Mouse (Mus musculus) hindbrain, embryonic 16.5 days (tissue): ENCODE measurements at regions not wholly inside any gene's neighbourhood (a gene's known extent, or its start where the extent isn't known, plus 50 kb on each side); places are given as distances from the start of the nearest gene placed in this dataset.

Experiments
- ATAC-seq: fragments of 200-750 bp; cut with Nextera tagmentation; 2 replicates; pipeline ENCODE4 v1.8.0; 2017; ENCODE audit warnings: moderate TSS enrichment, moderate library complexity
- H3K27ac ChIP-seq: fragments of 300-500 bp; sonication (generic); 2 replicates; pipeline ENCODE4 v1.5.1; 2014; ENCODE audit warnings: low read depth, mild to moderate bottlenecking, control low read depth, low read length, moderate library complexity
- H3K27me3 ChIP-seq: fragments of 300-500 bp; sonication (generic); replicated peaks from 2 replicates; pipeline ENCODE4 v1.6.1; 2014; ENCODE audit warnings: low read length; ENCODE audit not compliant: control insufficient read depth, insufficient read depth
- H3K36me3 ChIP-seq: fragments of 300-500 bp; sonication (generic); 2 replicates; pipeline ENCODE4 v1.6.1; 2014; ENCODE audit warnings: mild to moderate bottlenecking, low read length, moderate library complexity, mixed read lengths; ENCODE audit not compliant: control insufficient read depth, insufficient read depth
- H3K4me1 ChIP-seq: fragments of 300-500 bp; sonication (generic); 2 replicates; pipeline ENCODE4 v1.6.1; 2014; ENCODE audit warnings: low read depth, low read length; ENCODE audit not compliant: control insufficient read depth, insufficient read depth
- H3K4me2 ChIP-seq: fragments of 300-500 bp; sonication (generic); 2 replicates; pipeline ENCODE4 v1.6.1; 2014; ENCODE audit warnings: mild to moderate bottlenecking, low read length, control low read depth, moderate library complexity
- H3K4me3 ChIP-seq: fragments of 300-500 bp; sonication (generic); 2 replicates; pipeline ENCODE4 v1.5.1; 2014; ENCODE audit warnings: mild to moderate bottlenecking, low read length, control low read depth, moderate library complexity
- H3K9ac ChIP-seq: fragments of 300-500 bp; sonication (generic); 2 replicates; pipeline ENCODE4 v1.6.1; 2014; ENCODE audit warnings: low read depth, mild to moderate bottlenecking, control low read depth, low read length, moderate library complexity
- H3K9me3 ChIP-seq: fragments of 300-500 bp; sonication (generic); 2 replicates; pipeline ENCODE4 v1.6.1; 2014; ENCODE audit warnings: mild to moderate bottlenecking, low read length, moderate library complexity; ENCODE audit not compliant: control insufficient read depth
- WGBS: fragments of 180-500 bp; shearing (Covaris S2); extraction: QIAGEN DNeasy Blood & Tissue Kit; methylation state at CpG from one replicate; pipeline ENCODE4 v1.1.7; 2014; 5-methylcytosine and 5-hydroxymethylcytosine counted together

GRCm38 (mm10) chr4:131075326-131075932, 131.2 kb downstream of the Matn1 start:
- Histone ChIP-seq H3K36me3 (no peaks in the 10 kb centered on the region), H3K27ac (no peak overlapping the region), H3K4me1 (peaks cover 4% of the 10 kb centered on the region; the same call in 1 of the 2 replicates), H3K4me2 (no peak overlapping the region), H3K27me3 (no peaks in the 10 kb centered on the region; the same call in 1 of the 2 replicates), H3K9ac (no peak overlapping the region), H3K9me3 (0 out of 2 replicates have a peak, but pooled peaks cover 2% of the 10 kb centered on the region), H3K4me3 (no peak overlapping the region)
- peak; percentile 58; the same call in 1 of the 2 replicates for ATAC-seq
- WGBS: 39% methylated on average over 8 of the region's 8 CpGs

- ATAC-seq: no peak
- Histone ChIP-seq H3K4me2 (no peak overlapping the region), H3K27me3 (no peaks in the 10 kb centered on the region; the same call in 1 of the 2 replicates), H3K4me1 (peaks cover 7% of the 10 kb centered on the region; the same call in 1 of the 2 replicates), H3K4me3 (no peak overlapping the region), H3K9ac (no peak overlapping the region), H3K36me3 (no peaks in the 10 kb centered on the region), H3K27ac (no peak overlapping the region), H3K9me3 (0 out of 2 replicates have a peak, but pooled peaks cover 2% of the 10 kb centered on the region)
- WGBS: 49% methylated on average over 3 of the region's 3 CpGs
Observed at GRCm38 (mm10) chr4:131076628-131077027, 132.4 kb downstream of the Matn1 start.

- 0 out of 2 replicates have a peak overlapping the region, but pooled peaks have one; percentile 14 for H3K27ac ChIP-seq
- H3K4me1 ChIP-seq: peaks cover 7% of the 10 kb centered on the region; the same call in 1 of the 2 replicates
- no peak for ATAC-seq
- no peak overlapping the region for H3K4me3 ChIP-seq
- no peaks in the 10 kb centered on the region for H3K36me3 ChIP-seq
- no peak overlapping the region for H3K4me2 ChIP-seq
- H3K9ac ChIP-seq: no peak overlapping the region
- WGBS: 6% methylated on average over 1 of the region's 1 CpGs
- 0 out of 2 replicates have a peak, but pooled peaks cover 2% of the 10 kb centered on the region for H3K9me3 ChIP-seq
- H3K27me3 ChIP-seq: no peaks in the 10 kb centered on the region; the same call in 1 of the 2 replicates
Observed at GRCm38 (mm10) chr4:131080113-131080512, 135.9 kb downstream of the Matn1 start.

GRCm38 (mm10) chr4:131083405-131083804, 139.2 kb downstream of the Matn1 start:
- no peak overlapping the region for H3K27ac ChIP-seq

GRCm38 (mm10) chr4:131097421-131097820, 153.2 kb downstream of the Matn1 start:
- Histone ChIP-seq H3K4me3 (no peak overlapping the region), H3K36me3 (no peaks in the 10 kb centered on the region), H3K9me3 (no peaks in the 10 kb centered on the region), H3K4me1 (no peaks in the 10 kb centered on the region), H3K4me2 (no peak overlapping the region), H3K27ac (no peak overlapping the region), H3K27me3 (no peaks in the 10 kb centered on the region), H3K9ac (no peak overlapping the region)
- no peak for ATAC-seq
- 40% methylated on average over 6 of the region's 6 CpGs for WGBS

More at GRCm38 (mm10) chr4:131083405-131083804, 139.2 kb downstream of the Matn1 start:
- Histone ChIP-seq H3K27me3 (no peaks in the 10 kb centered on the region; the same call in 1 of the 2 replicates), H3K4me3 (no peak overlapping the region), H3K9ac (no peak overlapping the region), H3K4me1 (peaks cover 7% of the 10 kb centered on the region; the same call in 1 of the 2 replicates), H3K9me3 (no peaks in the 10 kb centered on the region), H3K4me2 (no peak overlapping the region), H3K36me3 (no peaks in the 10 kb centered on the region)
- WGBS: 38% methylated on average over 3 of the region's 3 CpGs
- peak; percentile 64; the same call in 1 of the 2 replicates for ATAC-seq

GRCm38 (mm10) chr4:131100093-131100795, 156.1 kb downstream of the Matn1 start:
- Histone ChIP-seq H3K27me3 (no peaks in the 10 kb centered on the region), H3K9me3 (no peaks in the 10 kb centered on the region), H3K4me1 (no peaks in the 10 kb centered on the region), H3K36me3 (no peaks in the 10 kb centered on the region), H3K27ac (no peak overlapping the region), H3K4me3 (no peak overlapping the region), H3K9ac (no peak overlapping the region), H3K4me2 (no peak overlapping the region)
- no peak for ATAC-seq
- WGBS: 28% methylated on average over 10 of the region's 10 CpGs

GRCm38 (mm10) chr4:131100796-131101156, 156.6 kb downstream of the Matn1 start:
- no peaks in the 10 kb centered on the region for H3K9me3 ChIP-seq
- no peak overlapping the region for H3K4me3 ChIP-seq
- H3K9ac ChIP-seq: no peak overlapping the region
- ATAC-seq: no peak
- no peaks in the 10 kb centered on the region for H3K4me1 ChIP-seq
- H3K4me2 ChIP-seq: no peak overlapping the region
- no peaks in the 10 kb centered on the region for H3K36me3 ChIP-seq
- H3K27me3 ChIP-seq: no peaks in the 10 kb centered on the region
- no peak overlapping the region for H3K27ac ChIP-seq
- 30% methylated on average over 13 of the region's 13 CpGs for WGBS

- Histone ChIP-seq H3K36me3 (no peaks in the 10 kb centered on the region), H3K4me2 (no peak overlapping the region), H3K4me1 (0 out of 2 replicates have a peak, but pooled peaks cover 3% of the 10 kb centered on the region), H3K9ac (no peak overlapping the region), H3K9me3 (no peaks in the 10 kb centered on the region), H3K27me3 (no peaks in the 10 kb centered on the region), H3K27ac (no peak overlapping the region), H3K4me3 (no peak overlapping the region)
- ATAC-seq: no peak
- WGBS: 79% methylated on average over 4 of the region's 4 CpGs
Observed at GRCm38 (mm10) chr4:131102163-131102562, 158.0 kb downstream of the Matn1 start.

- H3K9me3 ChIP-seq: no peaks in the 10 kb centered on the region
- no peaks in the 10 kb centered on the region for H3K27me3 ChIP-seq
- H3K4me2 ChIP-seq: no peak overlapping the region
- H3K4me1 ChIP-seq: peaks cover 9% of the 10 kb centered on the region
- H3K4me3 ChIP-seq: no peak overlapping the region
- 0 out of 2 replicates have a peak overlapping the region, but pooled peaks have one; percentile 10 for H3K9ac ChIP-seq
- no peaks in the 10 kb centered on the region for H3K36me3 ChIP-seq
- H3K27ac ChIP-seq: no peak overlapping the region
- ATAC-seq: peak; percentile 59; the same call in 1 of the 2 replicates
- WGBS: 34% methylated on average over 13 of the region's 13 CpGs
Observed at GRCm38 (mm10) chr4:131107127-131107857, 163.1 kb downstream of the Matn1 start.
